ENCODE assay signal across 13 mouse cellular contexts in genomic region chr12:111516826-111517225, GRCm38 (mm10). TPM values are rescaled to one million over a fixed set of nuclear protein-coding genes. Genes with fewer than 3 reads are reported as not detected.
A peak's percentile ranks its signal among the peaks of the same experiment; 100 is the strongest.
DNase-seq lines count a peak whose midpoint lies in the region; ATAC-seq and TF ChIP-seq lines count a peak whose summit lies in the region.
"Had no signal": no experiment of that assay in that cellular context is flagged by ENCODE, and none has a peak within 500 bp of the region (broad histone marks: within the 10 kb centered on the region; RNA-seq: fewer than 3 reads in every experiment).

No protein-coding gene starts in this region.

- H3K27ac ChIP-seq in liver, embryonic 14.5 days: peak overlapping the region; percentile 100
- H3K27ac ChIP-seq: heart, embryonic 10.5 days; hindbrain, embryonic 14.5 days had no signal

- H3K27me3 ChIP-seq in liver, embryonic 14.5 days (ENCODE audit: control insufficient read depth, insufficient read depth, low read length): no peaks in the 10 kb centered on the region

- peaks cover 3% of the 10 kb centered on the region for H3K9me3 ChIP-seq in liver, embryonic 14.5 days (ENCODE audit: control insufficient read depth, low read length)
- H3K9me3 ChIP-seq: heart, embryonic 10.5 days had no signal

- peak; percentile 55 for ATAC-seq in common myeloid progenitor, adult 5-6 weeks (replicated peaks; ENCODE audit: low read depth, poor library complexity, severe bottlenecking)
- ATAC-seq in liver, embryonic 14.5 days (ENCODE audit: insufficient read depth): peak; percentile 73

- peak overlapping the region in 1 of 2 experiments; percentile 38; a peak in 1 of 4 replicates for H3K4me3 ChIP-seq in liver, embryonic 14.5 days (ENCODE audit: insufficient read depth in 1 of 2, low read depth in 2 of 2, low read length in 2 of 2)
- H3K4me3 ChIP-seq: heart, embryonic 10.5 days had no signal

- peak overlapping the region; percentile 77 for H3K9ac ChIP-seq in liver, embryonic 14.5 days (replicated peaks)
- H3K9ac ChIP-seq: hindbrain, embryonic 14.5 days had no signal

- 26% methylated on average over 6 of the region's 6 CpGs for WGBS in liver, embryonic 14.5 days (ENCODE audit: insufficient replicate concordance)

- H3K4me2 ChIP-seq in liver, embryonic 14.5 days (ENCODE audit: low read depth): peak overlapping the region; percentile 84
- H3K4me2 ChIP-seq: hindbrain, embryonic 14.5 days had no signal

- peak; percentile 69 for TF ChIP-seq CTCF in liver, embryonic 14.5 days (IDR thresholded peaks at IDR 0.05; ENCODE audit: low read depth)

- DNase-seq in thymus, postnatal 0 days (ENCODE audit: low spot score): peak; percentile 42
- no peak for DNase-seq in thymus, adult 18-20 months
- peak; percentile 80 to 86 (median 82) for DNase-seq in liver, embryonic 14.5 days (ENCODE audit: low read depth in 3 of 3, low spot score in 3 of 3)
- DNase-seq in cerebellum, adult 11-12 months: no peak
- no peak for DNase-seq in thymus, postnatal 36 days
- no peak for DNase-seq in left cerebral cortex, postnatal 36 days (ENCODE audit: low spot score in 2 of 2)
- no peak for DNase-seq in ovary, adult 18-20 months (ENCODE audit: low spot score)
- DNase-seq: adrenal gland, adult 8-10 months; cerebellum, adult 2 months; kidney, postnatal 36 days had no signal

- intact Hi-C loops in left cerebral cortex, postnatal 36 days (cut with DNase I): no loop called here

- peak; percentile 80 for TF ChIP-seq EP300 in liver, embryonic 14.5 days (IDR thresholded peaks at IDR 0.05; ENCODE audit: low read depth)

- H3K36me3 ChIP-seq in liver, embryonic 14.5 days (replicated peaks; ENCODE audit: control insufficient read depth, insufficient read depth, low read depth): no peaks in the 10 kb centered on the region
- H3K36me3 ChIP-seq: heart, embryonic 10.5 days had no signal

- peaks cover 50 to 55% of the 10 kb centered on the region in 2 experiments for H3K4me1 ChIP-seq in liver, embryonic 14.5 days (replicated peaks; ENCODE audit: control insufficient read depth in 2 of 2, insufficient read depth in 2 of 2, low read length in 1 of 2)

RNA-seq across cellular contexts. Expression of gene Eif5, which starts 21.0 kb away (rescaled TPM):
- polyA plus RNA-seq in thymus, postnatal 0 days (2015; fragmentation: Nextera tagmentation; extraction: Ambion mirVana): 660 and 662 TPM in 2 replicates
- 309 and 347 TPM in 2 replicates for total RNA-seq in common myeloid progenitor, adult 5-6 weeks (2017)
- 64.1 and 112 TPM in 2 replicates for polyA plus RNA-seq in liver, embryonic 14.5 days (2012; rRNA removed)
- polyA plus RNA-seq in liver, embryonic 14.5 days (2014; fragmentation: Nextera tagmentation; extraction: Ambion mirVana): 411 and 432 TPM in 2 replicates
- 100 to 1,000 TPM; 273 to 278 TPM for total RNA-seq in left cerebral cortex, postnatal 36 days (2021)

RNA-seq across cellular contexts. Expression of gene Gm266, which starts 31.2 kb away (rescaled TPM):
- polyA plus RNA-seq in thymus, postnatal 0 days (2015; fragmentation: Nextera tagmentation; extraction: Ambion mirVana): 20.6 and 21.1 TPM in 2 replicates
- not detected in 2 replicates for total RNA-seq in common myeloid progenitor, adult 5-6 weeks (2017)
- 0.61 and 0.91 TPM in 2 replicates for polyA plus RNA-seq in liver, embryonic 14.5 days (2012; rRNA removed)
- polyA plus RNA-seq in liver, embryonic 14.5 days (2014; fragmentation: Nextera tagmentation; extraction: Ambion mirVana): 0.42 and 0.53 TPM in 2 replicates
- 1 to 10 TPM; 4.0 to 4.5 TPM for total RNA-seq in left cerebral cortex, postnatal 36 days (2021)
- total RNA-seq: adrenal gland, adult 8-10 months had no signal

RNA-seq across cellular contexts. Expression of gene Mark3, which starts 57.5 kb away (rescaled TPM):
- 25.5 and 35.1 TPM in 2 replicates for polyA plus RNA-seq in thymus, postnatal 0 days (2015; fragmentation: Nextera tagmentation; extraction: Ambion mirVana)
- total RNA-seq in common myeloid progenitor, adult 5-6 weeks (2017): 60.4 and 76.4 TPM in 2 replicates
- 14.6 and 24.6 TPM in 2 replicates for polyA plus RNA-seq in liver, embryonic 14.5 days (2012; rRNA removed)
- polyA plus RNA-seq in liver, embryonic 14.5 days (2014; fragmentation: Nextera tagmentation; extraction: Ambion mirVana): 18.0 and 19.5 TPM in 2 replicates
- total RNA-seq in left cerebral cortex, postnatal 36 days (2021): 100 to 1,000 TPM in 1 of 2 experiments, 10 to 100 TPM in 1; 97.1 to 114 TPM

Comparison
In these comparisons a context has a peak if more than half of its experiments do, and no peak if none do; other contexts are left out.
1. DNase-seq: peak in thymus, postnatal 0 days (single experiment) and liver, embryonic 14.5 days (3 of 3); none in thymus, adult 18-20 months (0 of 2), cerebellum, adult 11-12 months (single experiment), thymus, postnatal 36 days (0 of 2), left cerebral cortex, postnatal 36 days (0 of 2) and ovary, adult 18-20 months (single experiment).